Mouse (Mus musculus): ENCODE data around the gene Tmem86b. TPM values are rescaled to one million over a fixed set of nuclear protein-coding genes. Genes with fewer than 3 reads are reported as not detected.
A peak's percentile ranks its signal among the peaks of the same experiment; 100 is the strongest.

The Tmem86b gene
- polyA plus RNA-seq, 1 experiment from 2014 or later = 1.2 TPM

DNA sequence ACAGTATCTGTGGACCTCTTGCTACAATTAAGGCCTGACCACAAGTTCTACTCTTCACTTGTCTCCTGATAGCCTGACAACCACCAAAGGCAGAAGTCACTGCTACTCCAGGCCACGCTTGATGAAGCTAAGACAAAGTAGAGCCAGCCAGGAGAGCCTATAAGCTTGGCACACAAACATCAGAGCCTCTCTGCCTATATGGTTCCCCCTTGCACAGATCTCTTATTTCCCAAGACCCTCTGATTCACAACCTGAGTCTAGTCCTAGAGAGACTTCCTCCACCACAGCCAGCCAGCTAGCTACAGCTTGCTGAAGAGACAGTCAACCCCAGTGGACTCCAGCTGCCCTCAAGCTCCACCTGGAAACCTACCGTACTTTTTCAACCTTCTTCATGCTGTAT is 16.8 kb upstream of the Tmem86b start:
- H3K4me2 ChIP-seq (ENCODE audit: low read length) = no peak overlapping the region
- H3K27me3 ChIP-seq (ENCODE audit: control insufficient read depth, insufficient read depth, low read length) = no peaks in the 10 kb centered on the region
- H3K27ac ChIP-seq (replicated peaks in 1 of 2; ENCODE audit: control insufficient read depth in 1 of 2, insufficient read depth in 1 of 2, low read depth in 2 of 2, low read length in 2 of 2) = peak overlapping the region in 1 of 2 experiments; percentile 34; a peak in 1 of 4 replicates
- ATAC-seq (ENCODE audit: insufficient number of reproducible peaks, insufficient read depth, low FRiP score, low read depth) = no peak
- peaks cover 41% of the 10 kb centered on the region for H3K36me3 ChIP-seq (ENCODE audit: control insufficient read depth, insufficient read depth, low read length)
- no peak overlapping the region for H3K4me3 ChIP-seq (ENCODE audit: control insufficient read depth in 1 of 2, insufficient read depth in 1 of 2, low read depth in 1 of 2, low read length in 2 of 2)
- H3K9me3 ChIP-seq (ENCODE audit: control insufficient read depth, low read length) = no peaks in the 10 kb centered on the region
- 74% methylated on average over 2 of the region's 2 CpGs for WGBS
- no peak overlapping the region for H3K9ac ChIP-seq (ENCODE audit: low read length)
- peaks cover 10 to 17% of the 10 kb centered on the region in 2 experiments for H3K4me1 ChIP-seq (ENCODE audit: control insufficient read depth in 2 of 2, insufficient read depth in 2 of 2, low read length in 2 of 2)

DNA sequence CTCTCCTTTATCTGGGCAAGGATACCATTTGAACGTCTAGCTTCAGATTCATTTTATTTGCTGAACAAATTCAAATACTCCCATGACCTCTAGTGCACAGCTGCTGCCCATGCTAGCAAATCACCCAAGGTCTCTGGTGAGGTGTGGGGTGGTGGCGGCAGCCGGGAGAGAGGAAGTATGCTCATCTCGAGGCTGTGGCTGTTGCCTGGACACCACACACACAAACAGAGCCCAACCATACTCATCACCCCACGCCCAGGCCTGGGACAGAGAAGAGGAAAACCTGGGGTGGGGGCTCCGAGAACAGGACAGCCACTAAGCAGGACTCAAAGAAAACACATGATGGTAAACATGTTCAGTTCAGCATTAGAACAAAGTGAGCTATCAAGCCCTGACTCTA is 16.1 kb upstream of the Tmem86b start:
- H3K36me3 ChIP-seq (ENCODE audit: control insufficient read depth, insufficient read depth, low read length) = peaks cover 48% of the 10 kb centered on the region
- no peak overlapping the region for H3K4me2 ChIP-seq (ENCODE audit: low read length)
- H3K9ac ChIP-seq (ENCODE audit: low read length) = peak overlapping the region; percentile 18; the same call in 1 of the 2 replicates
- no peaks in the 10 kb centered on the region for H3K9me3 ChIP-seq (ENCODE audit: control insufficient read depth, low read length)
- peak overlapping the region; percentile 34 to 45; a peak in 3 of 4 replicates for H3K27ac ChIP-seq (replicated peaks in 1 of 2; ENCODE audit: control insufficient read depth in 1 of 2, insufficient read depth in 1 of 2, low read depth in 2 of 2, low read length in 2 of 2)
- no peaks in the 10 kb centered on the region for H3K27me3 ChIP-seq (ENCODE audit: control insufficient read depth, insufficient read depth, low read length)
- H3K4me1 ChIP-seq (ENCODE audit: control insufficient read depth in 2 of 2, insufficient read depth in 2 of 2, low read length in 2 of 2) = peaks cover 6 to 10% of the 10 kb centered on the region in 2 experiments
- 23% methylated on average over 6 of the region's 6 CpGs for WGBS
- no peak overlapping the region for H3K4me3 ChIP-seq (ENCODE audit: control insufficient read depth in 1 of 2, insufficient read depth in 1 of 2, low read depth in 1 of 2, low read length in 2 of 2)
- peak; percentile 61; the same call in 1 of the 2 replicates for ATAC-seq (ENCODE audit: insufficient number of reproducible peaks, insufficient read depth, low FRiP score, low read depth)

DNA sequence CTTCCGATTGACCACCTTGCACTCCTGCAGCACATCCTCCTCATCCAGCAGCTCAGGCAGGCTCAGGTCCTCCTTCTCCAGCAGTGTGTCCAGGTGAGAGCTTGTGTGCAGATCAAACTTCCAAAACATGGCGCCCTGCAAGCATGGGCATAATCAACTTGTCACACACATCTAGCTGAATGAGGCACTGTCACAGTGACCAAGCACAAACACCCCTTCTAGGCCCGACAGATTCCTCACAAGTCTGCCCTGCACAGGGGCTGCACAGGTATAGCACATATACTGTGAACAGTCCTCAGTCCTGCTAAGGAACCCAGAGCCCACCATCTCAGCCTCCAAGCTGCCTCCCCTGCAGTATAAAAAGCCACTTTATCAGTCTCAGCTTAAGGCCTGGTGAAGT is 15.6 kb upstream of the Tmem86b start:
- peak overlapping the region; percentile 18; the same call in 1 of the 2 replicates for H3K9ac ChIP-seq (ENCODE audit: low read length)
- no peaks in the 10 kb centered on the region for H3K9me3 ChIP-seq (ENCODE audit: control insufficient read depth, low read length)
- ATAC-seq (ENCODE audit: insufficient number of reproducible peaks, insufficient read depth, low FRiP score, low read depth) = no peak
- H3K36me3 ChIP-seq (ENCODE audit: control insufficient read depth, insufficient read depth, low read length) = peaks cover 53% of the 10 kb centered on the region
- H3K27ac ChIP-seq (replicated peaks in 1 of 2; ENCODE audit: control insufficient read depth in 1 of 2, insufficient read depth in 1 of 2, low read depth in 2 of 2, low read length in 2 of 2) = peak overlapping the region in 1 of 2 experiments; percentile 45; a peak in 1 of 4 replicates
- whole genome bisulfite sequencing = 92% methylated on average over 3 of the region's 3 CpGs
- no peaks in the 10 kb centered on the region for H3K27me3 ChIP-seq (ENCODE audit: control insufficient read depth, insufficient read depth, low read length)
- H3K4me2 ChIP-seq (ENCODE audit: low read length) = no peak overlapping the region
- peaks cover 6% of the 10 kb centered on the region in 2 experiments for H3K4me1 ChIP-seq (ENCODE audit: control insufficient read depth in 2 of 2, insufficient read depth in 2 of 2, low read length in 2 of 2)
- no peak overlapping the region for H3K4me3 ChIP-seq (ENCODE audit: control insufficient read depth in 1 of 2, insufficient read depth in 1 of 2, low read depth in 1 of 2, low read length in 2 of 2)

- no peak overlapping the region for H3K4me3 ChIP-seq (ENCODE audit: control insufficient read depth in 1 of 2, insufficient read depth in 1 of 2, low read depth in 1 of 2, low read length in 2 of 2)
- peaks cover 81% of the 10 kb centered on the region for H3K36me3 ChIP-seq (ENCODE audit: control insufficient read depth, insufficient read depth, low read length)
- no peak overlapping the region for H3K9ac ChIP-seq (ENCODE audit: low read length)
- no peak overlapping the region for H3K27ac ChIP-seq (replicated peaks in 1 of 2; ENCODE audit: control insufficient read depth in 1 of 2, insufficient read depth in 1 of 2, low read depth in 2 of 2, low read length in 2 of 2)
- WGBS = 81% methylated on average over 6 of the region's 6 CpGs
- H3K27me3 ChIP-seq (ENCODE audit: control insufficient read depth, insufficient read depth, low read length) = no peaks in the 10 kb centered on the region
- H3K9me3 ChIP-seq (ENCODE audit: control insufficient read depth, low read length) = no peaks in the 10 kb centered on the region
- peaks cover 4 to 6% of the 10 kb centered on the region in 2 experiments; a peak in 3 of 4 replicates for H3K4me1 ChIP-seq (ENCODE audit: control insufficient read depth in 2 of 2, insufficient read depth in 2 of 2, low read length in 2 of 2)
- ATAC-seq (ENCODE audit: insufficient number of reproducible peaks, insufficient read depth, low FRiP score, low read depth) = no peak
- H3K4me2 ChIP-seq (ENCODE audit: low read length) = no peak overlapping the region
Observed at GRCm38 (mm10) chr7:4643225-4643624, 12.0 kb upstream of the Tmem86b start.

GRCm38 (mm10) chr7:4641956-4642355 is 10.7 kb upstream of the Tmem86b start:
- H3K27me3 ChIP-seq (ENCODE audit: control insufficient read depth, insufficient read depth, low read length) = no peaks in the 10 kb centered on the region
- no peaks in the 10 kb centered on the region for H3K9me3 ChIP-seq (ENCODE audit: control insufficient read depth, low read length)
- WGBS = 83% methylated on average over 7 of the region's 7 CpGs
- no peak overlapping the region for H3K4me3 ChIP-seq (ENCODE audit: control insufficient read depth in 1 of 2, insufficient read depth in 1 of 2, low read depth in 1 of 2, low read length in 2 of 2)
- H3K4me2 ChIP-seq (ENCODE audit: low read length) = no peak overlapping the region
- H3K36me3 ChIP-seq (ENCODE audit: control insufficient read depth, insufficient read depth, low read length) = peaks cover 92% of the 10 kb centered on the region
- no peak overlapping the region for H3K9ac ChIP-seq (ENCODE audit: low read length)
- peaks cover 1 to 3% of the 10 kb centered on the region in 2 experiments; a peak in 2 of 4 replicates for H3K4me1 ChIP-seq (ENCODE audit: control insufficient read depth in 2 of 2, insufficient read depth in 2 of 2, low read length in 2 of 2)
- ATAC-seq (ENCODE audit: insufficient number of reproducible peaks, insufficient read depth, low FRiP score, low read depth) = no peak
- H3K27ac ChIP-seq (replicated peaks in 1 of 2; ENCODE audit: control insufficient read depth in 1 of 2, insufficient read depth in 1 of 2, low read depth in 2 of 2, low read length in 2 of 2) = no peak overlapping the region

GRCm38 (mm10) chr7:4641155-4641554 is 9.9 kb upstream of the Tmem86b start:
- H3K4me1 ChIP-seq (ENCODE audit: control insufficient read depth in 2 of 2, insufficient read depth in 2 of 2, low read length in 2 of 2) = no peaks in the 10 kb centered on the region
- no peak overlapping the region for H3K9ac ChIP-seq (ENCODE audit: low read length)
- H3K4me3 ChIP-seq (ENCODE audit: control insufficient read depth in 1 of 2, insufficient read depth in 1 of 2, low read depth in 1 of 2, low read length in 2 of 2) = no peak overlapping the region
- no peak overlapping the region for H3K4me2 ChIP-seq (ENCODE audit: low read length)
- ATAC-seq (ENCODE audit: insufficient number of reproducible peaks, insufficient read depth, low FRiP score, low read depth) = no peak
- H3K27ac ChIP-seq (replicated peaks in 1 of 2; ENCODE audit: control insufficient read depth in 1 of 2, insufficient read depth in 1 of 2, low read depth in 2 of 2, low read length in 2 of 2) = no peak overlapping the region
- H3K9me3 ChIP-seq (ENCODE audit: control insufficient read depth, low read length) = no peaks in the 10 kb centered on the region
- H3K27me3 ChIP-seq (ENCODE audit: control insufficient read depth, insufficient read depth, low read length) = no peaks in the 10 kb centered on the region
- WGBS = 76% methylated on average over 11 of the region's 11 CpGs
- peaks cover 91% of the 10 kb centered on the region for H3K36me3 ChIP-seq (ENCODE audit: control insufficient read depth, insufficient read depth, low read length)

DNA sequence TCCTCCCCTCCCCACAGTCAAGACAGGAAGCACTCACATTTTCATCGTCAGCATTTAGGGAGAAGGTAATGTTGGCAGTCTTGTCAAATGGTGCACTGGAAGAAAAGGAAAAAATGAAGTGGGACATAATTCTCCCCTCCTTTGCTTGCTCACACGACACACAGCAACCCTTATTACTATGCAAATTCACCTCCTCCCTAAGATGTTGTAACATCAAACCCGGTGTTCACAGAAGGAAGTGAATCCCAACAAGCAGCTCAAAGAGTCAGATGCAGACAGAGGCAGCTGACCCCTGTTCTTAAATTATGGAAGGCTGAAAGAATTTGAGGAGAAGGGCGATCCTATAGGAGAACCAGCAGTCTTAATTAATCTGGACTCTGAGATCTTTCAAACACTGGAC is 5.0 kb upstream of the Tmem86b start:
- Histone ChIP-seq H3K9me3 (ENCODE audit: control insufficient read depth, low read length) (no peaks in the 10 kb centered on the region), H3K27me3 (ENCODE audit: control insufficient read depth, insufficient read depth, low read length) (no peaks in the 10 kb centered on the region), H3K27ac (replicated peaks in 1 of 2; ENCODE audit: control insufficient read depth in 1 of 2, insufficient read depth in 1 of 2, low read depth in 2 of 2, low read length in 2 of 2) (no peak overlapping the region), H3K9ac (ENCODE audit: low read length) (no peak overlapping the region), H3K36me3 (ENCODE audit: control insufficient read depth, insufficient read depth, low read length) (peaks cover 91% of the 10 kb centered on the region), H3K4me3 (ENCODE audit: control insufficient read depth in 1 of 2, insufficient read depth in 1 of 2, low read depth in 1 of 2, low read length in 2 of 2) (no peak overlapping the region), H3K4me2 (ENCODE audit: low read length) (no peak overlapping the region), H3K4me1 (ENCODE audit: control insufficient read depth in 2 of 2, insufficient read depth in 2 of 2, low read length in 2 of 2) (no peaks in the 10 kb centered on the region)
- no peak for ATAC-seq (ENCODE audit: insufficient number of reproducible peaks, insufficient read depth, low FRiP score, low read depth)
- 81% methylated on average over 4 of the region's 4 CpGs for WGBS

- Histone ChIP-seq H3K9me3 (ENCODE audit: control insufficient read depth, low read length) (no peaks in the 10 kb centered on the region), H3K27ac (replicated peaks in 1 of 2; ENCODE audit: control insufficient read depth in 1 of 2, insufficient read depth in 1 of 2, low read depth in 2 of 2, low read length in 2 of 2) (no peak overlapping the region), H3K4me1 (ENCODE audit: control insufficient read depth in 2 of 2, insufficient read depth in 2 of 2, low read length in 2 of 2) (no peaks in the 10 kb centered on the region), H3K9ac (ENCODE audit: low read length) (no peak overlapping the region), H3K36me3 (ENCODE audit: control insufficient read depth, insufficient read depth, low read length) (peaks cover 68% of the 10 kb centered on the region), H3K4me3 (ENCODE audit: control insufficient read depth in 1 of 2, insufficient read depth in 1 of 2, low read depth in 1 of 2, low read length in 2 of 2) (no peak overlapping the region), H3K27me3 (ENCODE audit: control insufficient read depth, insufficient read depth, low read length) (no peaks in the 10 kb centered on the region), H3K4me2 (ENCODE audit: low read length) (no peak overlapping the region; the same call in 1 of the 2 replicates)
- no peak for ATAC-seq (ENCODE audit: insufficient number of reproducible peaks, insufficient read depth, low FRiP score, low read depth)
- WGBS = 67% methylated on average over 1 of the region's 1 CpGs
Observed at GRCm38 (mm10) chr7:4630198-4630597, 1.0 kb downstream of the Tmem86b start.

All from heart, embryonic 14.5 days (tissue).